Mouse (Mus musculus): Measurements from ENCODE around the gene Hsbp1.
"Not testable (repeated sequence)": the region's sequence is repeated elsewhere in the genome, so short reads cannot be mapped to it uniquely, and the experiment has no call there.

The Hsbp1 gene

GRCm38 (mm10) chr8:119344190-119344856 is at the start of gene Hsbp1:
Hsbp1 (plus strand) TSS chr8:119344488.
- peak; percentile 96 for DNase-seq (ENCODE audit: inconsistent ontology term)

- no peak for DNase-seq (ENCODE audit: inconsistent ontology term)
These were observed 48.8 kb upstream of the Hsbp1 start for GRCm38 (mm10) chr8:119295477-119295876.

- DNase-seq (ENCODE audit: inconsistent ontology term) = peak; percentile 17
These were observed 46.5 kb upstream of the Hsbp1 start for GRCm38 (mm10) chr8:119297752-119298151.

- no peak for DNase-seq (ENCODE audit: inconsistent ontology term)
These were observed 44.0 kb upstream of the Hsbp1 start for GRCm38 (mm10) chr8:119300335-119300734.

GRCm38 (mm10) chr8:119304196-119304595 is 40.1 kb upstream of the Hsbp1 start:
- DNase-seq (ENCODE audit: inconsistent ontology term) = no peak

GRCm38 (mm10) chr8:119311412-119311811 is 32.9 kb upstream of the Hsbp1 start:
- no peak for DNase-seq (ENCODE audit: inconsistent ontology term)

GRCm38 (mm10) chr8:119323215-119323614 is 21.1 kb upstream of the Hsbp1 start:
- DNase-seq (ENCODE audit: inconsistent ontology term) = no peak

GRCm38 (mm10) chr8:119339546-119339945 is 4.7 kb upstream of the Hsbp1 start:
- DNase-seq (ENCODE audit: inconsistent ontology term) = no peak

- DNase-seq (ENCODE audit: inconsistent ontology term) = no peak
These were observed 682 bp upstream of the Hsbp1 start for GRCm38 (mm10) chr8:119343606-119344005.

- peak; percentile 14 for DNase-seq (ENCODE audit: inconsistent ontology term)
These were observed 868 bp downstream of the Hsbp1 start for GRCm38 (mm10) chr8:119345029-119345682.

- no peak for DNase-seq (ENCODE audit: inconsistent ontology term)
These were observed 1.4 kb downstream of the Hsbp1 start for GRCm38 (mm10) chr8:119345683-119346075.

GRCm38 (mm10) chr8:119351647-119352046 is 7.4 kb downstream of the Hsbp1 start:
- no peak for DNase-seq (ENCODE audit: inconsistent ontology term)

- no peak for DNase-seq (ENCODE audit: inconsistent ontology term)
These were observed 8.8 kb downstream of the Hsbp1 start for GRCm38 (mm10) chr8:119352977-119353658.

- DNase-seq (ENCODE audit: inconsistent ontology term) = no peak
These were observed 9.4 kb downstream of the Hsbp1 start for GRCm38 (mm10) chr8:119353659-119354023.

- DNase-seq (ENCODE audit: inconsistent ontology term) = not testable (repeated sequence)
These were observed 12.3 kb downstream of the Hsbp1 start for GRCm38 (mm10) chr8:119356631-119357030.

GRCm38 (mm10) chr8:119358175-119358574 is 13.9 kb downstream of the Hsbp1 start:
- DNase-seq (ENCODE audit: inconsistent ontology term) = no peak

- peak; percentile 27 for DNase-seq (ENCODE audit: inconsistent ontology term)
These were observed 14.5 kb downstream of the Hsbp1 start for GRCm38 (mm10) chr8:119358836-119359235.

- no peak for DNase-seq (ENCODE audit: inconsistent ontology term)
These were observed 16.5 kb downstream of the Hsbp1 start for GRCm38 (mm10) chr8:119360686-119361295.

GRCm38 (mm10) chr8:119374716-119375115 is 30.4 kb downstream of the Hsbp1 start:
- not testable (repeated sequence) for DNase-seq (ENCODE audit: inconsistent ontology term)

- no peak for DNase-seq (ENCODE audit: inconsistent ontology term)
These were observed 34.2 kb downstream of the Hsbp1 start for GRCm38 (mm10) chr8:119378476-119378875.

GRCm38 (mm10) chr8:119380619-119381018 is 36.3 kb downstream of the Hsbp1 start:
- DNase-seq (ENCODE audit: inconsistent ontology term) = no peak

- peak; percentile 29 for DNase-seq (ENCODE audit: inconsistent ontology term)
These were observed 40.2 kb downstream of the Hsbp1 start for GRCm38 (mm10) chr8:119384478-119384877.
